In genomic region chr2:48425200-48426090, GRCm38 (mm10) we compare ENCODE assay signal across 17 mouse cellular contexts.
DNase-seq lines count a peak whose midpoint lies in the region; ATAC-seq and TF ChIP-seq lines count a peak whose summit lies in the region.
"Had no signal": no experiment of that assay in that cellular context is flagged by ENCODE, and none has a peak within 500 bp of the region (broad histone marks: within the 10 kb centered on the region; RNA-seq: fewer than 3 reads in every experiment).

No protein-coding gene starts in this region.

- TF ChIP-seq CTCF in midbrain, postnatal 0 days (IDR thresholded peaks at IDR 0.05) = no peak

- no peak overlapping the region for H3K9ac ChIP-seq in heart, embryonic 14.5 days (ENCODE audit: low read length)
- no peak overlapping the region for H3K9ac ChIP-seq in midbrain, embryonic 11.5 days (ENCODE audit: low read length)
- no peak overlapping the region for H3K9ac ChIP-seq in midbrain, postnatal 0 days (replicated peaks; ENCODE audit: low read length, poor library complexity, severe bottlenecking)
- no peak overlapping the region for H3K9ac ChIP-seq in limb, embryonic 13.5 days
- H3K9ac ChIP-seq: neural tube, embryonic 12.5 days had no signal

- H3K4me2 ChIP-seq in heart, embryonic 14.5 days (ENCODE audit: low read length) = peak overlapping the region; percentile 23; the same call in 1 of the 2 replicates
- H3K4me2 ChIP-seq in midbrain, embryonic 11.5 days = no peak overlapping the region
- H3K4me2 ChIP-seq in midbrain, postnatal 0 days (ENCODE audit: low read depth, low read length, poor library complexity, severe bottlenecking) = no peak overlapping the region
- no peak overlapping the region for H3K4me2 ChIP-seq in limb, embryonic 13.5 days (replicated peaks)

- 30% methylated on average over 12 of the region's 12 CpGs for WGBS in heart, embryonic 14.5 days
- WGBS in midbrain, embryonic 11.5 days = 13% methylated on average over 12 of the region's 12 CpGs
- WGBS in midbrain, postnatal 0 days = 11% methylated on average over 12 of the region's 12 CpGs
- 22% methylated on average over 12 of the region's 12 CpGs for WGBS in limb, embryonic 13.5 days

- ATAC-seq in heart, embryonic 14.5 days (ENCODE audit: insufficient number of reproducible peaks, insufficient read depth, low FRiP score, low read depth) = no peak
- 0 out of 2 replicates have a peak, but pooled peaks have one; percentile 26 for ATAC-seq in midbrain, embryonic 11.5 days (ENCODE audit: low FRiP score)
- no peak for ATAC-seq in midbrain, postnatal 0 days (ENCODE audit: low FRiP score)
- peak; percentile 77 for ATAC-seq in limb, embryonic 13.5 days (ENCODE audit: low FRiP score, low read depth)

- no peak overlapping the region for H3K4me3 ChIP-seq in heart, embryonic 14.5 days (ENCODE audit: control insufficient read depth in 1 of 2, insufficient read depth in 1 of 2, low read depth in 1 of 2, low read length in 2 of 2)
- no peak overlapping the region for H3K4me3 ChIP-seq in midbrain, embryonic 11.5 days (ENCODE audit: low read depth, low read length)
- H3K4me3 ChIP-seq in midbrain, postnatal 0 days (ENCODE audit: low read depth, low read length) = no peak overlapping the region
- H3K4me3 ChIP-seq in limb, embryonic 13.5 days = no peak overlapping the region
- H3K4me3 ChIP-seq: neural tube, embryonic 12.5 days had no signal

- H3K27me3 ChIP-seq in heart, embryonic 14.5 days (ENCODE audit: control insufficient read depth, insufficient read depth, low read length) = no peaks in the 10 kb centered on the region
- H3K27me3 ChIP-seq in midbrain, embryonic 11.5 days (ENCODE audit: control insufficient read depth, insufficient read depth, low read length) = no peaks in the 10 kb centered on the region
- H3K27me3 ChIP-seq in midbrain, postnatal 0 days (ENCODE audit: insufficient read depth, low read length) = no peaks in the 10 kb centered on the region
- H3K27me3 ChIP-seq in limb, embryonic 13.5 days = no peaks in the 10 kb centered on the region
- H3K27me3 ChIP-seq: neural tube, embryonic 12.5 days had no signal

- H3K27ac ChIP-seq in heart, embryonic 14.5 days (replicated peaks in 1 of 2; ENCODE audit: control insufficient read depth in 1 of 2, insufficient read depth in 1 of 2, low read depth in 2 of 2, low read length in 2 of 2) = peak overlapping the region in 1 of 2 experiments; percentile 14; a peak in 1 of 4 replicates
- H3K27ac ChIP-seq in midbrain, embryonic 11.5 days (ENCODE audit: low read depth, low read length) = no peak overlapping the region
- no peak overlapping the region for H3K27ac ChIP-seq in midbrain, postnatal 0 days (ENCODE audit: low read depth, low read length)
- no peak overlapping the region for H3K27ac ChIP-seq in limb, embryonic 13.5 days
- H3K27ac ChIP-seq: macrophage; neural tube, embryonic 12.5 days had no signal

- DNase-seq in heart, postnatal 4 days = no peak
- no peak for DNase-seq in midbrain, embryonic 11.5 days (ENCODE audit: low spot score, missing footprints)
- DNase-seq in midbrain, postnatal 0 days (ENCODE audit: low spot score) = no peak
- DNase-seq in yolk sac, embryonic 10.5 days (ENCODE audit: low spot score) = peak; percentile 35
- no peak for DNase-seq in gastrocnemius, adult 18-20 months (ENCODE audit: low spot score)
- no peak for DNase-seq in spleen, postnatal 10 days (ENCODE audit: low spot score in 2 of 2)
- DNase-seq: cerebellum, postnatal 36 days; gastrocnemius, postnatal 14 days; heart, postnatal 10 days; kidney, adult 11 months; layer of hippocampus, adult 9-11 months; liver; thymus, postnatal 4 days had no signal

- H3K9me3 ChIP-seq in heart, embryonic 14.5 days (ENCODE audit: control insufficient read depth, low read length) = no peaks in the 10 kb centered on the region
- no peaks in the 10 kb centered on the region for H3K9me3 ChIP-seq in midbrain, embryonic 11.5 days (ENCODE audit: control insufficient read depth, low read length)
- H3K9me3 ChIP-seq in midbrain, postnatal 0 days (ENCODE audit: low read length) = no peaks in the 10 kb centered on the region
- H3K9me3 ChIP-seq in limb, embryonic 13.5 days = no peaks in the 10 kb centered on the region
- H3K9me3 ChIP-seq: neural tube, embryonic 12.5 days had no signal

- H3K4me1 ChIP-seq in heart, embryonic 14.5 days (ENCODE audit: control insufficient read depth in 2 of 2, insufficient read depth in 2 of 2, low read length in 2 of 2) = peaks cover 9 to 21% of the 10 kb centered on the region in 2 experiments
- H3K4me1 ChIP-seq in midbrain, embryonic 11.5 days (ENCODE audit: control insufficient read depth, insufficient read depth, low read length) = peaks cover 27% of the 10 kb centered on the region
- H3K4me1 ChIP-seq in midbrain, postnatal 0 days (ENCODE audit: insufficient read depth, low read length) = peaks cover 8% of the 10 kb centered on the region; the same call in 1 of the 2 replicates
- peaks cover 21% of the 10 kb centered on the region for H3K4me1 ChIP-seq in limb, embryonic 13.5 days

- no peaks in the 10 kb centered on the region for H3K36me3 ChIP-seq in heart, embryonic 14.5 days (ENCODE audit: control insufficient read depth, insufficient read depth, low read length)
- H3K36me3 ChIP-seq in midbrain, embryonic 11.5 days (ENCODE audit: control insufficient read depth, insufficient read depth, low read length) = no peaks in the 10 kb centered on the region
- H3K36me3 ChIP-seq in midbrain, postnatal 0 days (ENCODE audit: insufficient read depth, low read length) = no peaks in the 10 kb centered on the region
- H3K36me3 ChIP-seq in limb, embryonic 13.5 days = no peaks in the 10 kb centered on the region
- H3K36me3 ChIP-seq: neural tube, embryonic 12.5 days had no signal

Comparison
In these comparisons a context has a peak if more than half of its experiments do, and no peak if none do; other contexts are left out.
1. ATAC-seq: peak in midbrain, embryonic 11.5 days (single experiment) and limb, embryonic 13.5 days (single experiment); none in heart, embryonic 14.5 days (single experiment) and midbrain, postnatal 0 days (single experiment).